Mouse (Mus musculus) liver, postnatal 0 days (tissue): ENCODE results near the gene Eva1c.

Experiments
- CTCF ChIP-seq: sonication (generic); IDR thresholded peaks from 2 replicates; pipeline ENCODE4 v1.5.1; 2016; ENCODE audit warnings: antibody characterized with exemption, low read depth
- EP300 ChIP-seq: IDR thresholded peaks from 2 replicates; pipeline ENCODE4 v1.6.1; 2016; ENCODE audit warnings: antibody characterized with exemption, low read depth, mild to moderate bottlenecking

- TF ChIP-seq CTCF (no peak), EP300 (no peak)
These were observed 95.1 kb downstream of the Eva1c start for GRCm38 (mm10) chr16:90921471-90922159.
